Mouse (Mus musculus): ENCODE data around the gene Usp18.

DNA sequence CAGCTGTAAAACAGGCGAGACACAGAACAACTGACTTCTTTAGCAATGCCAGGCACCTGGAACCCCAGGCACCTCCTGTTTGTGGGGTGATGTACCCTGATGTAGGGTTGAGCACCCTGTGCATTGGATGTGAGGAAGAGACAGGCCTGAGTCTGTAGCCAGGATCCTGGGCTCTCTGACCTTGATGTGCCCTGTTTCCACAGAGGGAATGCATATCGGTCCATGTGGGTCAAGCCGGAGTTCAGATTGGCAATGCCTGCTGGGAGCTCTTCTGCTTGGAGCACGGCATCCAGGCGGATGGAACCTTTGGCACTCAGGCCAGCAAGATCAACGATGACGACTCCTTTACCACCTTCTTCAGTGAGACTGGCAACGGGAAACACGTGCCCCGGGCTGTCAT lies 25.5 kb upstream of the Usp18 start:
- TF ChIP-seq GATA1 (IDR thresholded peaks at IDR 0.05; ENCODE audit: borderline replicate concordance, low read length): no peak
- no peak for TF ChIP-seq FLI1 (IDR thresholded peaks at IDR 0.05; ENCODE audit: low read length)

Data from megakaryocyte, embryonic 14.5 days (primary cell).